ENCODE assay signal across 8 mouse cellular contexts in the genomic region with DNA sequence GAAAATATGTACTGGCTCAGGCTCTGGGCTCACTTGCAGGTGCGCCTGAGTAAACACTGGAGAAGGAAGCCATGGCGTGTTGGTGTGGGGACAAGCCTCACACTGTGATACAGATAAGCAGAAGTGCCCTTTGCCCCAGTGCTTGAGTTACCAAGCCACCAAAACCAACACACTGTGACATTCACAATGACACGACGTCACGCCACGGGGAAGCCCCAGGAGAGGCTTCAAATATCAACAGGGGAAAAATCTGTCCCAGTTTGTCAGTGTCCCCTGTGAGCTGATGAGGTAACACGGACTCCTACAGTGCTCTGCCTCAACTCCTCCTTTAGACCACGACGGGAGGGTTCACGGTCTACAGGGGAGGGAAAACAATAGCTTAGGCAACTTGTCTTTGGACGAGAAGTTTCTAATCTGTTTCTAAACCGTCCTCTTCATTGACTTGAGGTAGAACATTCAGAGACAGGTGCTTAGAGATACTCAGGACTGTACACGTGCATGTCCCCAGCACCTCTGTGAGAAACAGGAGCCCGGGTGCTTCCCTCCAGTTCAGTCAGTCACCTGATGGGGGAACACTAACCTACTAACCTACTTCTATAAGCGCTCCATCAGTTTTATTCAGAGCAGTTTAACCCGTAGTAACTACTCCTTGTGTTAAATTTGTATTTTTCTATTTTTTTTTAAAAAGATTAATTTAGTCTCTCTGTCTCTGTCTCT.
DNase-seq lines count a peak whose midpoint lies in the region; ATAC-seq and TF ChIP-seq lines count a peak whose summit lies in the region.

No protein-coding gene starts in this region.

- H3K27ac ChIP-seq in heart, embryonic 16.5 days (ENCODE audit: low read length) = no peak overlapping the region
- H3K27ac ChIP-seq in intestine, embryonic 14.5 days (ENCODE audit: low read depth) = no peak overlapping the region
- no peak overlapping the region for H3K27ac ChIP-seq in cerebellum, adult 2 months (ENCODE audit: insufficient read depth, low read length)
- H3K27ac ChIP-seq in midbrain, embryonic 11.5 days (ENCODE audit: low read depth, low read length) = no peak overlapping the region

- no peak for TF ChIP-seq POLR2A in cerebellum, adult 2 months (IDR thresholded peaks at IDR 0.05; ENCODE audit: borderline replicate concordance, insufficient read depth, low read length)

- H3K27me3 ChIP-seq in heart, embryonic 16.5 days (ENCODE audit: control insufficient read depth, insufficient read depth, low read length) = 0 out of 2 replicates have a peak, but pooled peaks cover 2% of the 10 kb centered on the region
- H3K27me3 ChIP-seq in intestine, embryonic 14.5 days (replicated peaks; ENCODE audit: control insufficient read depth, insufficient read depth, low read length) = no peaks in the 10 kb centered on the region
- H3K27me3 ChIP-seq in cerebellum, adult 2 months (ENCODE audit: control insufficient read depth, insufficient read depth, low read length) = peaks cover 1% of the 10 kb centered on the region; the same call in 1 of the 2 replicates
- no peaks in the 10 kb centered on the region for H3K27me3 ChIP-seq in midbrain, embryonic 11.5 days (ENCODE audit: control insufficient read depth, insufficient read depth, low read length)

- TF ChIP-seq CTCF in cerebellum, adult 2 months (IDR thresholded peaks at IDR 0.05; ENCODE audit: borderline replicate concordance, insufficient read depth, low read depth, low read length) = no peak

- WGBS in heart, embryonic 16.5 days = 45% methylated on average over 16 of the region's 16 CpGs
- WGBS in intestine, embryonic 14.5 days = 74% methylated on average over 16 of the region's 16 CpGs
- WGBS in cerebellum, adult 2 months = 60% methylated on average over 16 of the region's 16 CpGs
- WGBS in midbrain, embryonic 11.5 days = 64% methylated on average over 16 of the region's 16 CpGs

- peak; percentile 63 for ATAC-seq in heart, embryonic 16.5 days (replicated peaks; ENCODE audit: extremely low read depth, insufficient read depth, low FRiP score)
- ATAC-seq in intestine, embryonic 14.5 days (replicated peaks; ENCODE audit: low FRiP score, low TSS enrichment, low read depth) = peak; percentile 95
- no peak for ATAC-seq in midbrain, embryonic 11.5 days (ENCODE audit: low FRiP score)

- no peaks in the 10 kb centered on the region for H3K9me3 ChIP-seq in heart, embryonic 16.5 days (replicated peaks; ENCODE audit: control insufficient read depth, low read length)
- no peaks in the 10 kb centered on the region for H3K9me3 ChIP-seq in intestine, embryonic 14.5 days (ENCODE audit: control insufficient read depth, low read length)
- no peaks in the 10 kb centered on the region for H3K9me3 ChIP-seq in midbrain, embryonic 11.5 days (ENCODE audit: control insufficient read depth, low read length)

- peaks cover 15% of the 10 kb centered on the region for H3K4me1 ChIP-seq in heart, embryonic 16.5 days (ENCODE audit: control insufficient read depth, insufficient read depth, low read length)
- H3K4me1 ChIP-seq in intestine, embryonic 14.5 days (replicated peaks; ENCODE audit: control insufficient read depth, insufficient read depth, low read length) = no peaks in the 10 kb centered on the region; the same call in 1 of the 2 replicates
- H3K4me1 ChIP-seq in cerebellum, adult 2 months (ENCODE audit: control insufficient read depth, insufficient read depth, low read length) = no peaks in the 10 kb centered on the region
- H3K4me1 ChIP-seq in midbrain, embryonic 11.5 days (ENCODE audit: control insufficient read depth, insufficient read depth, low read length) = 0 out of 2 replicates have a peak, but pooled peaks cover 2% of the 10 kb centered on the region

- H3K36me3 ChIP-seq in heart, embryonic 16.5 days (ENCODE audit: control insufficient read depth, insufficient read depth) = no peaks in the 10 kb centered on the region
- H3K36me3 ChIP-seq in intestine, embryonic 14.5 days (ENCODE audit: control insufficient read depth, insufficient read depth, low read length) = no peaks in the 10 kb centered on the region
- no peaks in the 10 kb centered on the region for H3K36me3 ChIP-seq in midbrain, embryonic 11.5 days (ENCODE audit: control insufficient read depth, insufficient read depth, low read length)

- H3K4me3 ChIP-seq in heart, embryonic 16.5 days (ENCODE audit: low read length) = no peak overlapping the region
- no peak overlapping the region for H3K4me3 ChIP-seq in intestine, embryonic 14.5 days (ENCODE audit: low read depth, low read length)
- no peak overlapping the region for H3K4me3 ChIP-seq in cerebellum, adult 2 months (replicated peaks; ENCODE audit: insufficient read depth, low read depth, low read length)
- H3K4me3 ChIP-seq in midbrain, embryonic 11.5 days (ENCODE audit: low read depth, low read length) = no peak overlapping the region

- no peak for DNase-seq in heart, adult 8-10 months (ENCODE audit: low spot score)
- peak; percentile 79 for DNase-seq in intestine, embryonic 14.5 days (ENCODE audit: low spot score)
- peak; percentile 34 to 36 for DNase-seq in lung, postnatal 4 days
- peak; percentile 82 for DNase-seq in thymus, postnatal 0 days (ENCODE audit: low spot score)
- DNase-seq in embryo, embryonic 11 days = no peak
- DNase-seq in cerebellum, adult 2 months = no peak
- no peak for DNase-seq in midbrain, embryonic 11.5 days (ENCODE audit: low spot score, missing footprints)

- no peak overlapping the region for H3K9ac ChIP-seq in heart, embryonic 16.5 days (ENCODE audit: low read length)
- no peak overlapping the region for H3K9ac ChIP-seq in intestine, embryonic 14.5 days (ENCODE audit: low read length)
- H3K9ac ChIP-seq in midbrain, embryonic 11.5 days (ENCODE audit: low read length) = no peak overlapping the region

- 0 out of 2 replicates have a peak overlapping the region, but pooled peaks have one; percentile 3 for H3K4me2 ChIP-seq in heart, embryonic 16.5 days (ENCODE audit: low read depth, low read length)
- no peak overlapping the region for H3K4me2 ChIP-seq in intestine, embryonic 14.5 days (ENCODE audit: low read length)
- H3K4me2 ChIP-seq in midbrain, embryonic 11.5 days = no peak overlapping the region

Comparison
In these comparisons a context has a peak if more than half of its experiments do, and no peak if none do; other contexts are left out.
1. DNase-seq: peak in intestine, embryonic 14.5 days (single experiment), lung, postnatal 4 days (2 of 2) and thymus, postnatal 0 days (single experiment); none in heart, adult 8-10 months (single experiment), embryo, embryonic 11 days (single experiment), cerebellum, adult 2 months (0 of 2) and midbrain, embryonic 11.5 days (single experiment).